Mouse (Mus musculus): ENCODE results near the gene Olfr187. TPM values are rescaled to one million over a fixed set of nuclear protein-coding genes. Genes with fewer than 3 reads are reported as not detected.

Gene Olfr187
- polyA plus RNA-seq, 1 experiment, result not detected

- no peaks in the 10 kb centered on the region for H3K27me3 ChIP-seq (ENCODE audit: control insufficient read depth, insufficient read depth, insufficient read length)
- TF ChIP-seq CEBPB (IDR thresholded peaks at IDR 0.05; ENCODE audit: insufficient read depth, poor library complexity, severe bottlenecking) (no peak), E2F4 (IDR thresholded peaks at IDR 0.05; ENCODE audit: insufficient read depth) (no peak), REST (IDR thresholded peaks at IDR 0.05; ENCODE audit: insufficient read depth, insufficient read length) (no peak), POLR2AphosphoS2 (IDR thresholded peaks at IDR 0.05; ENCODE audit: insufficient read length, low read depth) (no peak), TCF3 (IDR thresholded peaks at IDR 0.05; ENCODE audit: insufficient read length, low read depth) (no peak), MAX (IDR thresholded peaks at IDR 0.05; ENCODE audit: low read depth) (no peak), POLR2A (IDR thresholded peaks at IDR 0.05; ENCODE audit: insufficient read length, low read depth) (no peak), SRF (IDR thresholded peaks at IDR 0.05; ENCODE audit: control insufficient read depth, insufficient read length, low read depth) (no peak)
- no peaks in the 10 kb centered on the region for H3K36me3 ChIP-seq (ENCODE audit: control insufficient read depth, insufficient read depth)
- H3K79me2 ChIP-seq (ENCODE audit: control insufficient read depth, insufficient read depth), result no peaks in the 10 kb centered on the region
- H3K4me3 ChIP-seq, result no peak overlapping the region
- H3K4me2 ChIP-seq (ENCODE audit: low read depth), result no peak overlapping the region
- H3ac ChIP-seq (ENCODE audit: control insufficient read depth, insufficient read length), result no peak overlapping the region
These were observed 32.4 kb downstream of the Olfr187 start for GRCm38 (mm10) chr16:59007146-59007545.

- no peak for TF ChIP-seq MYOD1 (IDR thresholded peaks at IDR 0.05; ENCODE audit: control insufficient read depth in 1 of 3, insufficient read length in 2 of 3, low read depth in 2 of 3)
- no peak for TF ChIP-seq MYOG (IDR thresholded peaks at IDR 0.05; ENCODE audit: control insufficient read depth in 1 of 3, insufficient read depth in 1 of 3, insufficient read length in 2 of 3, low read depth in 2 of 3)
- no peak for TF ChIP-seq E2F4 (IDR thresholded peaks at IDR 0.05; ENCODE audit: insufficient read depth)
- TF ChIP-seq CEBPB (IDR thresholded peaks at IDR 0.05; ENCODE audit: insufficient read depth, poor library complexity, severe bottlenecking), result no peak
- TF ChIP-seq TCF12 (IDR thresholded peaks at IDR 0.05; ENCODE audit: insufficient read depth, poor library complexity, severe bottlenecking), result no peak
- TF ChIP-seq SRF (IDR thresholded peaks at IDR 0.05; ENCODE audit: control insufficient read depth, insufficient read length, low read depth), result no peak
- no peak for TF ChIP-seq MAX (IDR thresholded peaks at IDR 0.05; ENCODE audit: low read depth)
- no peak for TF ChIP-seq POLR2A (IDR thresholded peaks at IDR 0.05; ENCODE audit: insufficient read length, low read depth)
- no peak for TF ChIP-seq REST (IDR thresholded peaks at IDR 0.05; ENCODE audit: insufficient read depth, insufficient read length)
- TF ChIP-seq TCF3 (IDR thresholded peaks at IDR 0.05; ENCODE audit: insufficient read length, low read depth), result no peak
- no peak for TF ChIP-seq USF1 (IDR thresholded peaks at IDR 0.05; ENCODE audit: low read depth)
- TF ChIP-seq POLR2AphosphoS2 (IDR thresholded peaks at IDR 0.05; ENCODE audit: insufficient read length, low read depth), result no peak
- Histone ChIP-seq H3K27me3 (ENCODE audit: control insufficient read depth, insufficient read depth, insufficient read length) (no peaks in the 10 kb centered on the region), H3K79me2 (ENCODE audit: control insufficient read depth, insufficient read depth) (no peaks in the 10 kb centered on the region), H3ac (ENCODE audit: control insufficient read depth, insufficient read length) (no peak within 1 kb of the TSS), H3K36me3 (ENCODE audit: control insufficient read depth, insufficient read depth) (no peaks in the 10 kb centered on the region), H3K4me2 (ENCODE audit: low read depth) (no peak within 1 kb of the TSS), H3K4me3 (no peak within 1 kb of the TSS)
These were observed 44.5 kb downstream of the Olfr187 start, which contains the start of gene Olfr183 for GRCm38 (mm10) chr16:58995057-58995456. Gene Olfr183 (plus strand): TSS chr16:58995357.

Other genes with a start within 250 kb of the Olfr187 start
- not detected for gene Olfr173, start 239.5 kb downstream of the Olfr187 start, polyA plus RNA-seq (2012; fragmentation: generic; extraction: Trizol)
- gene Olfr175-ps1, start 213.0 kb downstream of the Olfr187 start, polyA plus RNA-seq (2012; fragmentation: generic; extraction: Trizol), result not detected
- gene Olfr177, start 165.0 kb downstream of the Olfr187 start, polyA plus RNA-seq (2012; fragmentation: generic; extraction: Trizol), result not detected
- gene Olfr178, start 147.7 kb downstream of the Olfr187 start, polyA plus RNA-seq (2012; fragmentation: generic; extraction: Trizol), result not detected
- not detected for gene Olfr181, start 111.0 kb downstream of the Olfr187 start, polyA plus RNA-seq (2012; fragmentation: generic; extraction: Trizol)
- gene Olfr180, start 110.4 kb downstream of the Olfr187 start, polyA plus RNA-seq (2012; fragmentation: generic; extraction: Trizol), result not detected
- not detected for gene Olfr183, start 44.4 kb downstream of the Olfr187 start, polyA plus RNA-seq (2012; fragmentation: generic; extraction: Trizol)
- not detected for gene Olfr186, start 9.5 kb downstream of the Olfr187 start, polyA plus RNA-seq (2012; fragmentation: generic; extraction: Trizol)
- not detected for gene Olfr190, start 38.2 kb upstream of the Olfr187 start, polyA plus RNA-seq (2012; fragmentation: generic; extraction: Trizol)
- not detected for gene Olfr191, start 50.1 kb upstream of the Olfr187 start, polyA plus RNA-seq (2012; fragmentation: generic; extraction: Trizol)
- gene Olfr193, start 72.1 kb upstream of the Olfr187 start, polyA plus RNA-seq (2012; fragmentation: generic; extraction: Trizol), result not detected
- not detected for gene Olfr194, start 81.3 kb upstream of the Olfr187 start, polyA plus RNA-seq (2012; fragmentation: generic; extraction: Trizol)
- gene Olfr195, start 107.3 kb upstream of the Olfr187 start, polyA plus RNA-seq (2012; fragmentation: generic; extraction: Trizol), result not detected
- gene Olfr196, start 130.7 kb upstream of the Olfr187 start, polyA plus RNA-seq (2012; fragmentation: generic; extraction: Trizol), result not detected
- not detected for gene Olfr198, start 163.8 kb upstream of the Olfr187 start, polyA plus RNA-seq (2012; fragmentation: generic; extraction: Trizol)
- gene Olfr199, start 180.0 kb upstream of the Olfr187 start, polyA plus RNA-seq (2012; fragmentation: generic; extraction: Trizol), result not detected
- not detected for gene Olfr201, start 232.9 kb upstream of the Olfr187 start, polyA plus RNA-seq (2012; fragmentation: generic; extraction: Trizol)
- not detected for gene Olfr202, start 247.0 kb upstream of the Olfr187 start, polyA plus RNA-seq (2012; fragmentation: generic; extraction: Trizol)

All from myocyte (in vitro differentiated cells).